Mouse (Mus musculus) lung, adult 2 months (tissue): ENCODE measurements at regions not wholly inside any gene's neighbourhood (a gene's known extent, or its start where the extent isn't known, plus 50 kb on each side); places are given as distances from the start of the nearest gene placed in this dataset.

Source experiments
- CTCF ChIP-seq: fragments of 200-500 bp; IDR thresholded peaks from 2 replicates; pipeline ENCODE4 v1.5.1; 2011; ENCODE audit warnings: mild to moderate bottlenecking, low read length, control low read depth; ENCODE audit not compliant: insufficient read depth
- POLR2A ChIP-seq: fragments of 200-500 bp; IDR thresholded peaks from 2 replicates; pipeline ENCODE4 v1.6.1; 2011; ENCODE audit warnings: low read depth, mild to moderate bottlenecking, control low read depth, low read length, borderline replicate concordance; ENCODE audit errors: extremely low read depth

DNA sequence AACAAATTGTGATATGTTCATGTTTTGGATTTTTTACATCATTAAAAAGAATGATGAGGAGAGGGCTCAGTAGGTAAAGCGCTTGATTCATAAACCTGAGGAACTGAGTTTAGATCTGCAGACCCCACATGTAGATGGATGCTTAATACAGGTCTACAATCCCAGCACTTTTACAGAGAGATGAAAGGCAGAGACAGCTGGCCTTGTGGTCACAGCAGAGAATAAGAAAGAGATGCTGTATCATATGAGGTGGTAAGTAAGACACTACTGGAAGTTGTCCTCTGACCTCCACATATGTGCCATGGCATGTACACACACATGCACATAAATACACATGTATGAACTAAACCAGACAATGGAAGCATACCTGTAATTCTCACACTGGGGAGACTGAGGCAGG lies 121.9 kb upstream of the Irf2bp2 start:
- TF ChIP-seq POLR2A (no peak), CTCF (no peak)
